Mouse (Mus musculus): ENCODE data around the gene Scfd2.

Scfd2 gene

GRCm38 (mm10) chr5:74201570-74202357 is 329.8 kb downstream of the Scfd2 start:
- no peak for DNase-seq (ENCODE audit: low spot score in 2 of 2)

- DNase-seq (ENCODE audit: low spot score in 2 of 2): no peak
Measured at GRCm38 (mm10) chr5:74200481-74200880, 331.1 kb downstream of the Scfd2 start.

GRCm38 (mm10) chr5:74199793-74200192 is 331.8 kb downstream of the Scfd2 start:
- DNase-seq (ENCODE audit: low spot score in 2 of 2): no peak

GRCm38 (mm10) chr5:74198446-74198845 is 333.1 kb downstream of the Scfd2 start:
- no peak for DNase-seq (ENCODE audit: low spot score in 2 of 2)

GRCm38 (mm10) chr5:74197541-74198330 is 333.8 kb downstream of the Scfd2 start:
- no peak for DNase-seq (ENCODE audit: low spot score in 2 of 2)

- no peak for DNase-seq (ENCODE audit: low spot score in 2 of 2)
Measured at GRCm38 (mm10) chr5:74196307-74196618, 335.3 kb downstream of the Scfd2 start.

- no peak for DNase-seq (ENCODE audit: low spot score in 2 of 2)
Measured at GRCm38 (mm10) chr5:74195614-74196306, 335.8 kb downstream of the Scfd2 start.

- peak; percentile 86 to 91 for DNase-seq (ENCODE audit: low spot score in 2 of 2)
Measured at GRCm38 (mm10) chr5:74194841-74195613, 336.5 kb downstream of the Scfd2 start, which contains the start of gene Rasl11b. TSS of gene Rasl11b (plus strand) at chr5:74195286.

- DNase-seq (ENCODE audit: low spot score in 2 of 2): no peak
Measured at GRCm38 (mm10) chr5:74194027-74194840, 337.3 kb downstream of the Scfd2 start.

- no peak for DNase-seq (ENCODE audit: low spot score in 2 of 2)
Measured at GRCm38 (mm10) chr5:74193626-74194025, 337.9 kb downstream of the Scfd2 start.

GRCm38 (mm10) chr5:74193008-74193407 is 338.6 kb downstream of the Scfd2 start:
- no peak for DNase-seq (ENCODE audit: low spot score in 2 of 2)

GRCm38 (mm10) chr5:74190911-74191310 is 340.6 kb downstream of the Scfd2 start:
- no peak for DNase-seq (ENCODE audit: low spot score in 2 of 2)

GRCm38 (mm10) chr5:74190161-74190491 is 341.4 kb downstream of the Scfd2 start:
- DNase-seq (ENCODE audit: low spot score in 2 of 2): no peak

GRCm38 (mm10) chr5:74189484-74190160 is 341.9 kb downstream of the Scfd2 start:
- no peak for DNase-seq (ENCODE audit: low spot score in 2 of 2)

GRCm38 (mm10) chr5:74188886-74189285 is 342.7 kb downstream of the Scfd2 start:
- no peak for DNase-seq (ENCODE audit: low spot score in 2 of 2)

GRCm38 (mm10) chr5:74188076-74188475 is 343.5 kb downstream of the Scfd2 start:
- DNase-seq (ENCODE audit: low spot score in 2 of 2): no peak

GRCm38 (mm10) chr5:74184607-74185006 is 347.0 kb downstream of the Scfd2 start:
- DNase-seq (ENCODE audit: low spot score in 2 of 2): no peak

- DNase-seq (ENCODE audit: low spot score in 2 of 2): no peak
Measured at GRCm38 (mm10) chr5:74183118-74183517, 348.4 kb downstream of the Scfd2 start.

- DNase-seq (ENCODE audit: low spot score in 2 of 2): no peak
Measured at GRCm38 (mm10) chr5:74180216-74180615, 351.3 kb downstream of the Scfd2 start.

GRCm38 (mm10) chr5:74175526-74176270 is 355.9 kb downstream of the Scfd2 start:
- DNase-seq (ENCODE audit: low spot score in 2 of 2): no peak

Data from frontal cortex, postnatal 25 days (tissue).